In genomic region chr13:23506351-23506750, GRCm38 (mm10) we compare ENCODE assay signal across 8 mouse cellular contexts. TPM values are rescaled to one million over a fixed set of nuclear protein-coding genes. Genes with fewer than 3 reads are reported as not detected.
DNase-seq lines count a peak whose midpoint lies in the region; ATAC-seq lines count a peak whose summit lies in the region.
"Had no signal": no experiment of that assay in that cellular context is flagged by ENCODE, and none has a peak within 500 bp of the region (broad histone marks: within the 10 kb centered on the region; RNA-seq: fewer than 3 reads in every experiment).

No protein-coding gene starts in this region.

- no peak overlapping the region for H3K27ac ChIP-seq in hindbrain, embryonic 14.5 days

- DNase-seq in right cerebral cortex, postnatal 4 days, result peak; percentile 30
- no peak for DNase-seq in right cerebral cortex, postnatal 14 days
- peak; percentile 82 for DNase-seq in c-Kit-positive CD71-positive TER-119-positive erythroid progenitor cells, embryonic 14.5 days (ENCODE audit: low spot score)
- peak; percentile 71 for DNase-seq in hindbrain, embryonic 14.5 days (ENCODE audit: low spot score)
- peak; percentile 27 for DNase-seq in lung, postnatal 25 days (ENCODE audit: low spot score)
- DNase-seq in splenic B cell, adult 2 months (ENCODE audit: low read depth, low spot score), result peak; percentile 66
- no peak for DNase-seq in left cerebral cortex, adult 8-10 months (ENCODE audit: low spot score in 2 of 2)

- H3K36me3 ChIP-seq in hindbrain, embryonic 14.5 days (replicated peaks; ENCODE audit: control insufficient read depth, insufficient read depth), result no peaks in the 10 kb centered on the region
- no peaks in the 10 kb centered on the region for H3K36me3 ChIP-seq in splenic B cell, adult 2 months (ENCODE audit: control insufficient read depth, insufficient read depth, low read length, poor library complexity, severe bottlenecking)

- H3K4me3 ChIP-seq in hindbrain, embryonic 14.5 days (replicated peaks; ENCODE audit: low read length), result peak overlapping the region; percentile 4

- no peak for ATAC-seq in hindbrain, embryonic 14.5 days (ENCODE audit: low FRiP score)

- H3K4me2 ChIP-seq in hindbrain, embryonic 14.5 days (replicated peaks), result peak overlapping the region; percentile 38

- no peak overlapping the region for H3K9ac ChIP-seq in hindbrain, embryonic 14.5 days

- H3K9me3 ChIP-seq in hindbrain, embryonic 14.5 days (ENCODE audit: control insufficient read depth, low read length), result no peaks in the 10 kb centered on the region

- WGBS in hindbrain, embryonic 14.5 days, result 4% methylated on average over 13 of the region's 13 CpGs

- H3K27me3 ChIP-seq in hindbrain, embryonic 14.5 days (ENCODE audit: control insufficient read depth, insufficient read depth, low read length), result 0 out of 2 replicates have a peak, but pooled peaks cover 13% of the 10 kb centered on the region
- no peaks in the 10 kb centered on the region for H3K27me3 ChIP-seq in splenic B cell, adult 2 months (ENCODE audit: control insufficient read depth, insufficient read depth, low read length, poor library complexity, severe bottlenecking)

- 0 out of 2 replicates have a peak, but pooled peaks cover 7% of the 10 kb centered on the region for H3K4me1 ChIP-seq in hindbrain, embryonic 14.5 days (replicated peaks; ENCODE audit: control insufficient read depth, insufficient read depth, low read length)

RNA-seq across cellular contexts. Expression of gene Btn2a2, which starts 17.7 kb away (rescaled TPM):
- 0.21 TPM in 1 of 2 replicates, not detected in the other for polyA plus RNA-seq in hindbrain, embryonic 14.5 days (2014; fragmentation: Nextera tagmentation; extraction: Ambion mirVana)
- 1 to 10 TPM in 2 of 4 experiments, under 1 TPM in 2; 0.63 to 1.1 (median 0.99) TPM for total RNA-seq in left cerebral cortex, adult 8-10 months (2022)
- polyA plus RNA-seq: spleen, adult 2 months had no signal

RNA-seq across cellular contexts. Expression of gene Hist1h4h, which starts 24.5 kb away (rescaled TPM):
- polyA plus RNA-seq in hindbrain, embryonic 14.5 days (2014; fragmentation: Nextera tagmentation; extraction: Ambion mirVana), result 3.2 and 3.3 TPM in 2 replicates
- total RNA-seq in left cerebral cortex, adult 8-10 months (2022), result 100 to 1,000 TPM; 263 to 358 (median 294) TPM

RNA-seq across cellular contexts. Expression of gene Hist1h2af, which starts 27.4 kb away (rescaled TPM):
- polyA plus RNA-seq in hindbrain, embryonic 14.5 days (2014; fragmentation: Nextera tagmentation; extraction: Ambion mirVana), result 0.81 and 3.3 TPM in 2 replicates
- total RNA-seq in left cerebral cortex, adult 8-10 months (2022), result 10 to 100 TPM in 1 of 4 experiments, 1 to 10 TPM in 2, not detected in 1; 1.7 to 10.6 (median 3.0) TPM

RNA-seq across cellular contexts. Expression of gene Hist1h3g, which starts 28.9 kb away (rescaled TPM):
- polyA plus RNA-seq in hindbrain, embryonic 14.5 days (2014; fragmentation: Nextera tagmentation; extraction: Ambion mirVana), result 1.2 TPM in 1 of 2 replicates, not detected in the other
- total RNA-seq in left cerebral cortex, adult 8-10 months (2022), result 1 to 10 TPM; 3.7 to 6.0 (median 4.2) TPM

RNA-seq across cellular contexts. Expression of gene Hist1h2bh, which starts 36.8 kb away (rescaled TPM):
- polyA plus RNA-seq in hindbrain, embryonic 14.5 days (2014; fragmentation: Nextera tagmentation; extraction: Ambion mirVana), result 0.22 TPM in 1 of 2 replicates, not detected in the other
- 1 to 10 TPM in 2 of 4 experiments, under 1 TPM in 2; 0.84 to 1.6 (median 0.98) TPM for total RNA-seq in left cerebral cortex, adult 8-10 months (2022)

Comparison
In these comparisons a context has a peak if more than half of its experiments do, and no peak if none do; other contexts are left out.
1. DNase-seq: peak in right cerebral cortex, postnatal 4 days (single experiment), c-Kit-positive CD71-positive TER-119-positive erythroid progenitor cells, embryonic 14.5 days (single experiment), hindbrain, embryonic 14.5 days (single experiment), lung, postnatal 25 days (single experiment) and splenic B cell, adult 2 months (single experiment); none in right cerebral cortex, postnatal 14 days (single experiment) and left cerebral cortex, adult 8-10 months (0 of 2).